Mouse (Mus musculus): ENCODE measurements at regions not wholly inside any gene's neighbourhood (a gene's known extent, or its start where the extent isn't known, plus 50 kb on each side); places are given as distances from the start of the nearest gene placed in this dataset.

- TF ChIP-seq POLR2A (IDR thresholded peaks at IDR 0.05; ENCODE audit: insufficient read depth, low read length) (no peak), CTCF (IDR thresholded peaks at IDR 0.05; ENCODE audit: low read depth, low read length) (no peak), EP300 (IDR thresholded peaks at IDR 0.05; ENCODE audit: insufficient read depth, low read depth, low read length) (no peak)
These were observed 105.9 kb downstream of the B3gnt5 start for GRCm38 (mm10) chr16:19865931-19866330.
